Mouse (Mus musculus) right cerebral cortex, postnatal 36 days (tissue): ENCODE results near the gene Evpl.
"Not testable (repeated sequence)": the region's sequence is repeated elsewhere in the genome, so short reads cannot be mapped to it uniquely, and the experiment has no call there.

ENCODE experiments used
- DNase-seq, 2 experiments: peaks; one replicate each; pipeline ENCODE4 v3.0.0; 2022; ENCODE audit warnings: low spot score in 2 of 2, mixed read lengths in 1 of 2

Gene Evpl

DNA sequence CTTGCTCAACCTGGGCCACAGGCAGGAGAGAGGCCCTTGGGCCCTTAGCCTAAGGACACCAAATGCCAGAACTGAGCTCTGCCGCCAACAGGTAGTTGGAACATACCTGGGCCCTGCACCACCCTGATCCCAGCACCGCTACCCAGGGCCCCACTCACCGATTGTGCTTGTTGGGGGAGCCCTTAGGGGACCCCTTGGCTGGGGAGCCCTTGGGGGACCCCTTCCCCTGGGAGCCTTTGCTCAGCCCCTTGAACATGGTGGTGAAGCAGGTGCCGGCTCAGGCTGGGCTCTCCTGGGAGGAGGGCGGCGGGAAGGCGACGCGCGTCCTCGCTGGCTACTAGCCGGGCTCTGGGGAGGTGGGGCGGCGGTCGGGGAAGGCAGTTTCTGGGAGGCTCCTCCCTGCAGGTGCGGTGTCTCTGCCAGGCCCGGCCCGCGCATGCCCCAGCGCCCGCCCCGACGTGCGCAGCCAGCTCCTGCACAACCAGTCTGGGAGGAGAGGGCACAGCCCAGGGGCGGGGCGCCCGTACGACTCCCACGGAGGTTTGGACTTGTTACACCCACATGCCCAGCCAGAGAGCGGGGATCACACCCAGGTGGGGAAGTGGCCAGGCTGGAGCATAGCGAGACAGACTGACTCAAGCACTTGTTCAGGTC lies at the start of gene Evpl:
Gene Evpl (minus strand): TSS at position 336 of the 654 bp plus-strand sequence.
- no peak for DNase-seq

DNA sequence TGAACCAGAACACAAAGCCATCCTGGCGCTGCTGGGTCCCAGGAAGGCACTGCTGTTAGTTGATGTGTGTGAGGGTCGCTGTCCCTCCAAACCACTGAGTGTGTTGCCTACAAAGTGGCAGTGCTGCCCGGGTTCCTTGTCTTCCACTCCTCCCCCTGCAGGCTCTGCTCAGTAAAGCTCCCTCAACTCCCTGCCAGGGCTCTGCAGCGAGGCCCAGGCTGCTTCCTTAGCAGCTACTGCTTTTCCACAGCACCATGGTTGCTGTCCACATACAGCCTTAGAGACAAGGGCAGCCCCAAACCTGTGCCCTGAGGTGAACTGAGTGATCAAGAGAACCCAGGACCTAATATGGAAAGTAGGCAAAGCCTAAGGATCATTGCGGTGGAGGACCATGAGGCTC lies 49.5 kb upstream of the Evpl start:
- no peak for DNase-seq

- no peak for DNase-seq
Observed at GRCm38 (mm10) chr11:116285770-116286191, 47.9 kb upstream of the Evpl start.

- no peak for DNase-seq
Observed at GRCm38 (mm10) chr11:116283982-116284381, 46.1 kb upstream of the Evpl start.

DNA sequence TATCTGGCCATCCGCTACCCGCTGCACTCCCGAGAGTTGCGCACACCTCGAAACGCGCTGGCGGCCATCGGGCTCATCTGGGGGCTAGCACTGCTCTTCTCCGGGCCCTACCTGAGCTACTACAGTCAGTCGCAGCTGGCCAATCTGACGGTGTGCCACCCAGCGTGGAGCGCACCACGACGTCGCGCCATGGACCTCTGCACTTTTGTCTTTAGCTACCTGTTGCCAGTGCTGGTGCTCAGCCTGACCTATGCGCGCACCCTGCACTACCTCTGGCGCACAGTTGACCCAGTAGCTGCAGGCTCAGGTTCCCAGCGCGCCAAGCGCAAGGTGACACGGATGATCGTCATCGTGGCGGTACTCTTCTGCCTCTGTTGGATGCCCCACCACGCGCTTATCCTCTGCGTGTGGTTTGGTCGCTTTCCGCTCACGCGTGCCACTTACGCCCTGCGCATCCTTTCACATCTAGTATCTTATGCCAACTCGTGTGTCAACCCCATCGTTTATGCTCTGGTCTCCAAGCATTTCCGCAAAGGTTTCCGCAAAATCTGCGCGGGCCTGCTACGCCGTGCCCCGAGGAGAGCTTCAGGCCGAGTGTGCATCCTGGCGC lies 45.1 kb upstream of the Evpl start:
- DNase-seq = no peak

- DNase-seq = no peak
Observed at GRCm38 (mm10) chr11:116282089-116282488, 44.2 kb upstream of the Evpl start.

- no peak for DNase-seq
Observed at GRCm38 (mm10) chr11:116281671-116282070, 43.8 kb upstream of the Evpl start.

DNA sequence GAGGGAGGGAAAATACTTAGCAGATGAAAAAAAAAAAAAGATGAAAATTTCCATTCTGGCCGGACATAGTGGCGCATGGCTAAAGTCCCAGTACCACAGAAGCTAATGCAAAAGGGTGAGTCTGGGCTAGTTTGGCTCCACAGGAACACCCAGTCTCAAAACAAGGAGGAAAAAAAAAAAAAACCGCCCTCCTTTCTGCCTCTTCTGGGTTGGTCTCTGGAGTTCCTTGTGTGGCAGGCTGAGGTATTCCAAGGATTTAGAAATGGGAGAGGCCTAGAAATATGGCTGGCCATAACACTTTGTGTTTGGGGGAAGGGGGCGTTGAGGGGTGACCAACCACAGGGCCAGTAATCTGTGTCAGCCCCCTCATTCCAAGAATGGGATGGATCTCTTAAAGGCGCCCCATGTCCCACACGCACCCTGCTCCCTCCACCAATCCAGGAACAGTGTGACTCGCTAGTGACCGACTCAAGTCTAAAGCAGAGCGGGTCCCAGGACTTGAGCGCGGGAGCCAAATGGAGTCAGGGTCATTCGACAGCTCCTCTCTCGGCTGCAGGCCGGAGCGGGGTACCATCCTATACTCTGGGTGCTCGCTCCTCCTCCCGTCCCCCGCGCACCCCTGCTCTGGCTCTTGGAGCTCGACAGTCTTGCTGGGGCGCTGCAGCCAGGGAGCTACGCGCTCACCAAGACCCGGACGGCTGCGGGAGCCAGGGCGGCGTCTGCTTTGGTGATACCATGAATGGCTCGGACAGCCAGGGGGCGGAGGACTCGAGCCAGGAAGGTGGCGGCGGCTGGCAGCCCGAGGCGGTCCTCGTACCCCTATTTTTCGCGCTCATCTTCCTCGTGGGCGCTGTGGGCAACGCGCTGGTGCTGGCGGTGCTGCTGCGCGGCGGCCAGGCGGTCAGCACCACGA lies 43.1 kb upstream of the Evpl start, which contains the start of gene Galr2:
Gene Galr2 (plus strand): TSS at position 189 of the 913 bp plus-strand sequence.
- DNase-seq = no peak

GRCm38 (mm10) chr11:116277184-116277583 lies 39.3 kb upstream of the Evpl start:
- not testable (repeated sequence) for DNase-seq

GRCm38 (mm10) chr11:116274045-116274666 lies 36.3 kb upstream of the Evpl start, which contains the start of gene Srp68:
Gene Srp68, minus strand, starts transcription at chr11:116274217.
- peak; percentile 92 for DNase-seq

DNA sequence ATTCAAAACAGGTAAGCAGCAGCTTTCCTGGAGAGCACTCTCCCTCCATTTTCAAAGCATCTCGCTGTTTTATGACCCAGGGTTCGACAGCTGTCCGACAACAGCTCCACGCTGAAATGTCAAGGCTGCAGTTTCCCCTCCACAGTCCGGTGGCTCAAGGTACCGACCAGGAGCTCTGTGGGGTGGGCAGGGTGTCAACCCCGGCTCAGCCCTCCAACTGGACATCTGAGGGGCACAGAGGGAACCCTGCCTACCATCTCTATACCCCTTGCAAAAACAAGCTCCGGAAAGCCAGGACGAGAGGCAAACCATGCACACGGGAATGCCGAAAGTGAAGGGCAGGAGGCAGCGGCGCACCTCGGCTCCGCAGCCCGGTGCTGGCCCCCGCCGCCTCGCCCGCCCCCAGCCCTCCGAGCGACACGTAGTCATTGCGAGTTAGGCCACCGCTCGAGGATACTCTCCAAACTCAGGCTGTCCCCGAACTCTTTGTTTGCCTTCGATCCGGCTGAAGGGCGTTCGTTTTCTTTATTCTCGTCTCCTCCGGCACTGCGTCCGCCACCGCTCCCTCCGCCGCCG lies 35.7 kb upstream of the Evpl start:
- no peak for DNase-seq

DNA sequence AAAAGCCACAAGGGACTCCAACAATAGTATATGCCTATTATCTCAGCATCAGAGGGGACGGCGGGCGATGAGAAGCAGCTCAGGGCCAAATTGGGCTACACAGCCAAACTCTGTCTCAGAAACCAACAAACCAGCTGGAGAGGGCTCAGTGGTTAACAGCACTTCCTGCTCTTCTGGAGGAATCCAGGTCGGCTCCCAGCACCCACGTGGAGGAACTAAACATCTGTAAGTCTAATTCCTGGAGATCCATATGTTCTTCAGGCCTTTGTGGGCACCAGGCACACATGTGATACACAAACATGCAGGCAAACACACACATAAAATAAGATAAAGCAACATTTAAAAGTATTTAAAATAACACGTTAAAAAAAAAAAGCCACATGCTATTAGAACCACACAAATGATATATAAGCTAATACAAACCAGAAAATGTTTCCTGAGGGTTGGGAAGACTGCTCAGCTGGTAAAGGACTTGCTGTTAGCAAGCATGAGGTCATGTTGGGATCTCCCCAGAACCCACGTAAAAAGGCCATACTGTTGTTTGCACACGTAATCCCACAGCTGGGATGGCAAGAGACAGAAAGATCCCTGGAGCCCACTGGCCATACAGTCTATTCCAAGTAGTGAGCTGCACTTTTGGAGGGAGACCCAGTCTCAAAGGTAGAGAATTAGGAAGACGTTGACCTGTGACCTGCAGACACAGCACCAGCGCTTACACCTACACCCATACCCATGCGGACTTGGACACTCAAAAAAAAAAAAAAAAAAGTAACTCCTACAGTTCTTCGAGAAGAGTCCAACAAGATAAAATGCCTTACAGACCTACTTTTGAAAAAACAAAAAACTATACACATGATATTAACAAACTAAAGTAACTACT lies 35.0 kb upstream of the Evpl start:
- DNase-seq = no peak

DNA sequence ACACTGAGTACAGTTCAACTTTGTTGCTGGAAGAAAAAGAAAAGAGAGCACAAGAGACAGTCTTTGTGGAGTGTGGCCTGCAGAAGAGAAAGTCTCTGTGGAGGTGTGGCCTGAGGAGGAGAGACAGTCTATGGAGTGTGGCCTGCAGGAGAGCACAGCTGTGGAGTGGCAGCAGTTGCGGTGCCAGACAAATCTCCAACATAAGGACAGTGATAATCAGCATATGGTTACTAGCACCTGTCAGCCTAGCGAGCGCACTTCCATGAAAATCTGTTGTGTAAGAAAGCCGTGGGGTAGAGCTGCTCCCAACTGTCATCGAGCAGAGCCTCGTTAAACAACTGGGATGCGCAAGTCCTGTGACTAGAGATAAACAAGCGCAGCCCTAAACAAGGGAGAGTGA lies 31.7 kb upstream of the Evpl start:
- DNase-seq = no peak

DNA sequence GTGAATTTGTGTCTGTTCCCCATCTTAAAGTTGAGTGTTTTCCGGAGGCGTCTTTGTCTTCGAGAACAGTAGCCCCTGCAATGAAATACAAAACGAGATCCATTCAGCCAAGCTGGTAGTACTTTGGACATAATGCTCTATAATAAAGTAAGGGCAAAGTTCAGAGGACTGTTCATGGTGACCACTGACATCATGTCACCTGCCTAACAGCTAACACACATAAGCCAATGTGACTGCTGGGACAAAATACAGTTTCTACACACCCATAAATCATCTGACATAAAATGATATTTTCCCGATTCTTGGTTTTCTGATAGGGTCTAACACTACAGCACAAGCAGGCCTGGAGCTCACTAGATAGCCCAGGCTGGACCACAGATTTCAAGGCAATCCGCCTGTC lies 30.4 kb upstream of the Evpl start:
- no peak for DNase-seq

DNA sequence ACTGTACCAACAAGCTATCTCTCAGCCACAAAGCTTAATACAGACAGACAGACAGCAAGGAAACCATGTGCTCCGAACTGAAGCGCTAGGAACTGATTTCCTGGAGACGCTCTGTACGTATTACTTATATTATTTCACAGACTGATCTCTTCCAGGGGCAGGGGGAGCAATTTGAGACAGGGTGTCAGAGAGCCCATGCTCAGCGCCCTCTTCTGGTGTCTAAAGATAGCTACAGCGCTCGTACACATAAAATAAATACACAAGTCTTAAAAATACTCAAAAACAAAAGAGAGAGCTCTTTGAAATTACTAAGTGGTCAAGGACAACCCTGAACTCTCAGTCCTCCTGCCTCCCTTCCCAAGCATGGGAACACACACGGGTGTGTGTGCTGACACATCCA lies 29.8 kb upstream of the Evpl start:
- DNase-seq = no peak

DNA sequence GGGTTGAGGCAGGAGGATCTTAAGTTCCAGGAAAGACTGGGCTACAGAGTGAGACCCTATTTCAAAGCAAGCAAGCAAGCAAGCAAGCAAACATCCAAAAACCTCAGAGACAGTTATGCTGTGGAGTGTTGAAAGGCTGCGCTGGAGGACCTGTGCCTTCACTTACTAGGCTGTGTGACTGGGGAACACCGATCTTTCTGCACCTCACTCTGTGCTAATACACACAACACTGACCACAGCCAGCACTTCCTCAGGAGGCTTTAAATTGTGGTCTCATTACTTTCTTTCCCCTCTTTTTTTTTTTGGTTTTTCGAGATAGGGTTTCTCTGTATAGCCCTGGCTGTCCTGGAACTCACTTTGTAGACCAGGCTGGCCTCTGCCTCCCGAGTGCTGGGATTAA lies 28.0 kb upstream of the Evpl start:
- DNase-seq = no peak

DNA sequence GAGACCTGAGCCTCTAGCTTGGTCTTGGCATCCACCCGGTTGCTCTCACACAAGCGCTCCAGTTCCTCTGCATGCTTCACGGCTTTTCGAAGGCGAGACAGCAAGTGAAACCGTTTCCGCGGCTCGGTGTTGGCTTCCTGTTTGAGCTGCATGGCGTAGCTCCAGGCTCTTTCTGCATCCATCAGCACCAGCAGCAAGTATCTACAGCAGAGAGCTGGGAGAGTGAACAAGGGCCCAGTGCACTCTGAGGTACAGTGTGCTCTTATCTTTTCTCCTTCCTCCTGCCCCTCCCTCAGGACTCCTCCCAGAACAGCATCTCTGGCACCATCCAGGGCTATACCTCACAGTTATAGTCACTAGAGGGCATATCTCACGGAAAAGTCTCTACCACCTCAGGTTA lies 27.5 kb upstream of the Evpl start:
- peak in 1 of 2 experiments; percentile 26 for DNase-seq

DNA sequence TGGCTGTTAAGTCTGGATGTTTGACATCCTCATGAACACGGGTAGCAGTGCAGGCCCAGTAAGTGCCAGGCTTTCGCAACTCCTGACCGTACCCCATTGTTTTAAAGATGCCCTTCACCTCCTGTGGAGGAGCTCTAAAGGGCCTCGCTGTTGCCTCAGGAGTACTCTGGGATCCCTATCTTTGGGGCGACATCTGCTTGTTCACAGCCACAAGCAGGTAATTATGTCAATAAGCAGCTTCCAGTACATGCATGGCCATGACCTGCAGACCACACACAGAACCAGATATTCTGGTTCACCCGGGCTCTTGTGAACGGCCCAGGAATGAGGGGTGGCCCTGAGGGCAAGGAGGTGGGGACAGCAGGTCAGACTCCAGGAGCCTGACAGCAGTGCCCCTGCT lies 22.4 kb upstream of the Evpl start:
- no peak for DNase-seq

DNA sequence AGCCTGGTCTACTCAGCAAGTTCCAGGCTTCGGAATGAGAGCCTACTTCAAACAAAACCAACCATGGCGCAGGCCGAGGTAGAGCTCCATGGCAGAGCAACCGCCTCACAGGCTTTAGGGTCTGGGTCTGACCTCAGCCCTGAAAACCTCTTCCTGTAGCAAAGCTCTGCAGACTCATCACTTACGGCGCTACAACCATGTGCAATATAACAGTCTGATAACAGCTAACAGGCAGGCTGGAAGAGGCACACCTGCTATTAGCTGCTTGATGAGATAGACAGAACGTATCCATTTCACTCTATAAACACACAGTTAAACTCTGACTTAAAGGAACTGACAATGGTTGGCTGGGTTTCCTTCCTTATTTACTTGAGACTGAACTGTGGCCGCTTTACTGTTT lies 21.6 kb upstream of the Evpl start:
- DNase-seq = no peak

DNA sequence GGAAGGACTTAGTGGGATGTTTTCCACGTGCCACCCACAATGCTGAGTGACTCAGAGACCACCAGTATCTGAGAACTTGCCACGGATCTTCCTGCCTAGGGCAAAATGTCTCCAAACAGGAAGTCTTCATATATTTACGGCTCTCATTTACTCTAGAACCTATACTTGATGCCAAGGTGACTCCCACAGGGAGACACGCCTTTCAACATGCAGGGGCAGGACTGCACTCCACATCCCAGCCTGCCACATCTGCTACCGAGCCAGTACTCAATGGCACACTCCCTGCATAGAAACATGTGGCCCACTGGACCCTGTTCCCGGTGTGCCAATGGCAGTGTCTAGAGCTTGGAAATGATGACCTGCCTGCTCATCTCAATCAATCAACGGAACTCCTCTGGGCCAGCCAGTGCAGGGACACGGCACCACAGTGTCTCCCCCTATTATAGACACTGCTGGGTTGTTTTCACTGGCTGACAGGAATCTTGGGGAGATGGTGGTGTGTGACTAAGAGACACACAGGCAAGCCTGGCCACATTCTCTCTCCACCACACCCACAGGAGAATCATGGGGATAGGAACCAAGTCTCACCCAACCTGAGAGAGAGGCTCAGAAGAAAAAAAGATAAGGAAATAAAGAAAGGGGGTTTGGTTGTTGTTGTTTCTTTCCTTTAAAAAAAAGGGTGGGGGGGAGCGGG lies 18.3 kb upstream of the Evpl start:
- no peak for DNase-seq
